Mouse (Mus musculus): Measurements from ENCODE around the gene Atp1a3.

- TF ChIP-seq FLI1 (IDR thresholded peaks at IDR 0.05; ENCODE audit: low read length): no peak
- TF ChIP-seq GATA1 (IDR thresholded peaks at IDR 0.05; ENCODE audit: borderline replicate concordance, low read length): no peak
Observed at GRCm38 (mm10) chr7:24980439-24980838, 25.3 kb downstream of the Atp1a3 start.
